Mouse (Mus musculus): ENCODE results near the gene Olfr1395.

- no peak for TF ChIP-seq CTCF (IDR thresholded peaks at IDR 0.05; ENCODE audit: control insufficient read depth, insufficient read depth, low read length)
- TF ChIP-seq POLR2A (IDR thresholded peaks at IDR 0.05; ENCODE audit: borderline replicate concordance, control insufficient read depth, low read depth, low read length) = no peak
Observed at GRCm38 (mm10) chr11:49154077-49154476, 12.0 kb downstream of the Olfr1395 start, which contains the start of gene Olfr1394.
